Mouse (Mus musculus): ENCODE data around the gene Cd164. TPM values are rescaled to one million over a fixed set of nuclear protein-coding genes. Genes with fewer than 3 reads are reported as not detected.

Cd164 gene
- polyA plus RNA-seq, 1 experiment, result 5.0 TPM

- H3K27me3 ChIP-seq (ENCODE audit: control insufficient read depth), result no peaks in the 10 kb centered on the region
- no peaks in the 10 kb centered on the region for H3K4me1 ChIP-seq (ENCODE audit: control insufficient read depth)
- H3K9me3 ChIP-seq (ENCODE audit: control insufficient read depth, low read length), result no peaks in the 10 kb centered on the region
- TF ChIP-seq GATA1 (IDR thresholded peaks at IDR 0.05; ENCODE audit: low read length), result no peak
- TF ChIP-seq TAL1 (IDR thresholded peaks at IDR 0.05; ENCODE audit: low read length), result no peak
- no peaks in the 10 kb centered on the region for H3K36me3 ChIP-seq (ENCODE audit: control insufficient read depth)
- no peak overlapping the region for H3K4me3 ChIP-seq (replicated peaks)
Observed at GRCm38 (mm10) chr10:41572274-41572673, 53.1 kb downstream of the Cd164 start.

- Histone ChIP-seq H3K4me3 (replicated peaks) (no peak overlapping the region), H3K27me3 (ENCODE audit: control insufficient read depth) (no peaks in the 10 kb centered on the region), H3K36me3 (ENCODE audit: control insufficient read depth) (no peaks in the 10 kb centered on the region), H3K9me3 (ENCODE audit: control insufficient read depth, low read length) (no peaks in the 10 kb centered on the region), H3K4me1 (ENCODE audit: control insufficient read depth) (no peaks in the 10 kb centered on the region)
- TF ChIP-seq TAL1 (IDR thresholded peaks at IDR 0.05; ENCODE audit: low read length), result no peak
- no peak for TF ChIP-seq GATA1 (IDR thresholded peaks at IDR 0.05; ENCODE audit: low read length)
Observed at GRCm38 (mm10) chr10:41573190-41573589, 54.0 kb downstream of the Cd164 start.

GRCm38 (mm10) chr10:41575451-41576327 lies 56.5 kb downstream of the Cd164 start:
- Histone ChIP-seq H3K4me3 (replicated peaks) (no peak overlapping the region), H3K27me3 (ENCODE audit: control insufficient read depth) (no peaks in the 10 kb centered on the region), H3K36me3 (ENCODE audit: control insufficient read depth) (no peaks in the 10 kb centered on the region), H3K4me1 (ENCODE audit: control insufficient read depth) (no peaks in the 10 kb centered on the region), H3K9me3 (ENCODE audit: control insufficient read depth, low read length) (no peaks in the 10 kb centered on the region)
- no peak for TF ChIP-seq TAL1 (IDR thresholded peaks at IDR 0.05; ENCODE audit: low read length)
- TF ChIP-seq GATA1 (IDR thresholded peaks at IDR 0.05; ENCODE audit: low read length), result no peak

GRCm38 (mm10) chr10:41576328-41576833 lies 57.2 kb downstream of the Cd164 start:
- H3K4me1 ChIP-seq (ENCODE audit: control insufficient read depth), result no peaks in the 10 kb centered on the region
- H3K36me3 ChIP-seq (ENCODE audit: control insufficient read depth), result no peaks in the 10 kb centered on the region
- TF ChIP-seq TAL1 (IDR thresholded peaks at IDR 0.05; ENCODE audit: low read length), result no peak
- TF ChIP-seq GATA1 (IDR thresholded peaks at IDR 0.05; ENCODE audit: low read length), result no peak
- H3K9me3 ChIP-seq (ENCODE audit: control insufficient read depth, low read length), result no peaks in the 10 kb centered on the region
- H3K27me3 ChIP-seq (ENCODE audit: control insufficient read depth), result no peaks in the 10 kb centered on the region
- no peak overlapping the region for H3K4me3 ChIP-seq (replicated peaks)

GRCm38 (mm10) chr10:41578541-41578940 lies 59.3 kb downstream of the Cd164 start:
- Histone ChIP-seq H3K27me3 (ENCODE audit: control insufficient read depth) (no peaks in the 10 kb centered on the region), H3K36me3 (ENCODE audit: control insufficient read depth) (no peaks in the 10 kb centered on the region), H3K4me3 (replicated peaks) (no peak overlapping the region), H3K9me3 (ENCODE audit: control insufficient read depth, low read length) (no peaks in the 10 kb centered on the region), H3K4me1 (ENCODE audit: control insufficient read depth) (no peaks in the 10 kb centered on the region)
- TF ChIP-seq GATA1 (IDR thresholded peaks at IDR 0.05; ENCODE audit: low read length) (no peak), TAL1 (IDR thresholded peaks at IDR 0.05; ENCODE audit: low read length) (no peak)

GRCm38 (mm10) chr10:41580441-41580840 lies 61.2 kb downstream of the Cd164 start:
- Histone ChIP-seq H3K36me3 (ENCODE audit: control insufficient read depth) (no peaks in the 10 kb centered on the region), H3K27me3 (ENCODE audit: control insufficient read depth) (no peaks in the 10 kb centered on the region), H3K4me1 (ENCODE audit: control insufficient read depth) (no peaks in the 10 kb centered on the region), H3K9me3 (ENCODE audit: control insufficient read depth, low read length) (no peaks in the 10 kb centered on the region), H3K4me3 (replicated peaks) (no peak overlapping the region)
- no peak for TF ChIP-seq GATA1 (IDR thresholded peaks at IDR 0.05; ENCODE audit: low read length)
- no peak for TF ChIP-seq TAL1 (IDR thresholded peaks at IDR 0.05; ENCODE audit: low read length)

Other genes starting within 250 kb of the Cd164 start
- 0.27 and 0.38 TPM in 2 replicates for gene Fig4, start 216.2 kb upstream of the Cd164 start, polyA plus RNA-seq (2012)
- gene Ak9, start 215.4 kb upstream of the Cd164 start, polyA plus RNA-seq (2012), result 0.01 TPM in 1 of 2 replicates, not detected in the other
- gene Zbtb24, start 69.0 kb upstream of the Cd164 start, polyA plus RNA-seq (2012), result 0.45 and 0.48 TPM in 2 replicates
- gene Mical1, start 43.1 kb upstream of the Cd164 start, polyA plus RNA-seq (2012), result 0.10 and 0.16 TPM in 2 replicates
- 0.05 and 0.06 TPM in 2 replicates for gene Smpd2, start 29.0 kb upstream of the Cd164 start, polyA plus RNA-seq (2012)
- not detected in 2 replicates for gene Ppil6, start 29.0 kb upstream of the Cd164 start, polyA plus RNA-seq (2012)
- gene Ccdc162, start 197.2 kb downstream of the Cd164 start, polyA plus RNA-seq (2012), result not detected in 2 replicates

All from erythroblast, embryonic 14.5 days (primary cell).